Mouse (Mus musculus) heart, adult 2 months (tissue): ENCODE results near the gene Sectm1a.

Experiments used
- CTCF ChIP-seq: fragments of 200-600 bp; IDR thresholded peaks from 2 replicates; pipeline ENCODE4 v1.8.1; 2022; ENCODE audit warnings: antibody characterized with exemption, mild to moderate bottlenecking, moderate library complexity
- EP300 ChIP-seq: fragments of 200-500 bp; IDR thresholded peaks from 2 replicates; pipeline ENCODE4 v1.6.1; 2011; ENCODE audit warnings: low read depth, low read length, control low read depth; ENCODE audit not compliant: insufficient read depth
- POLR2A ChIP-seq: fragments of 200-500 bp; IDR thresholded peaks from 2 replicates; pipeline ENCODE4 v1.6.1; 2011; ENCODE audit warnings: mild to moderate bottlenecking, low read depth, low read length, control low read depth; ENCODE audit not compliant: insufficient read depth

GRCm38 (mm10) chr11:121108061-121108460, 27.0 kb upstream of the Sectm1a start:
- TF ChIP-seq POLR2A (no peak), CTCF (no peak), EP300 (no peak)
